Comparison of ENCODE assay signal across 8 mouse cellular contexts in genomic region chr10:80751188-80751832, GRCm38 (mm10). TPM values are rescaled to one million over a fixed set of nuclear protein-coding genes. Genes with fewer than 3 reads are reported as not detected.
DNase-seq lines count a peak whose midpoint lies in the region; ATAC-seq lines count a peak whose summit lies in the region.

No protein-coding gene starts in this region.

- no peaks in the 10 kb centered on the region for H3K27me3 ChIP-seq in hindbrain, embryonic 16.5 days (replicated peaks; ENCODE audit: control insufficient read depth, insufficient read depth, low read length)
- no peaks in the 10 kb centered on the region for H3K27me3 ChIP-seq in limb, embryonic 12.5 days
- 0 out of 2 replicates have a peak, but pooled peaks cover 3% of the 10 kb centered on the region for H3K27me3 ChIP-seq in midbrain, embryonic 12.5 days

- ATAC-seq in hindbrain, embryonic 16.5 days, result no peak
- ATAC-seq in limb, embryonic 12.5 days (ENCODE audit: insufficient number of reproducible peaks, insufficient read depth, low FRiP score, low TSS enrichment, low read depth), result no peak
- ATAC-seq in midbrain, embryonic 12.5 days (ENCODE audit: low FRiP score, low read depth), result no peak

- peak overlapping the region; percentile 7; the same call in 1 of the 2 replicates for H3K4me3 ChIP-seq in hindbrain, embryonic 16.5 days (ENCODE audit: low read length)
- peak overlapping the region; percentile 11; the same call in 1 of the 2 replicates for H3K4me3 ChIP-seq in limb, embryonic 12.5 days (replicated peaks)
- H3K4me3 ChIP-seq in midbrain, embryonic 12.5 days, result no peak overlapping the region

- 16% methylated on average over 16 of the region's 16 CpGs for WGBS in hindbrain, embryonic 16.5 days
- 11% methylated on average over 16 of the region's 16 CpGs for WGBS in limb, embryonic 12.5 days
- 17% methylated on average over 16 of the region's 16 CpGs for WGBS in midbrain, embryonic 12.5 days

- H3K36me3 ChIP-seq in hindbrain, embryonic 16.5 days (ENCODE audit: control insufficient read depth, insufficient read depth, low read length), result no peaks in the 10 kb centered on the region
- no peaks in the 10 kb centered on the region for H3K36me3 ChIP-seq in limb, embryonic 12.5 days
- no peaks in the 10 kb centered on the region for H3K36me3 ChIP-seq in midbrain, embryonic 12.5 days

- no peaks in the 10 kb centered on the region for H3K9me3 ChIP-seq in hindbrain, embryonic 16.5 days (ENCODE audit: control insufficient read depth, low read length)
- no peaks in the 10 kb centered on the region for H3K9me3 ChIP-seq in limb, embryonic 12.5 days
- H3K9me3 ChIP-seq in midbrain, embryonic 12.5 days, result no peaks in the 10 kb centered on the region

- no peak overlapping the region for H3K27ac ChIP-seq in hindbrain, embryonic 16.5 days (ENCODE audit: low read depth, low read length)
- H3K27ac ChIP-seq in limb, embryonic 12.5 days, result 0 out of 2 replicates have a peak overlapping the region, but pooled peaks have one; percentile 23
- no peak overlapping the region for H3K27ac ChIP-seq in midbrain, embryonic 12.5 days (replicated peaks)

- peaks cover 13% of the 10 kb centered on the region for H3K4me1 ChIP-seq in hindbrain, embryonic 16.5 days (ENCODE audit: control insufficient read depth, insufficient read depth, low read depth, low read length)
- H3K4me1 ChIP-seq in limb, embryonic 12.5 days (replicated peaks), result peaks cover 18% of the 10 kb centered on the region
- peaks cover 13% of the 10 kb centered on the region for H3K4me1 ChIP-seq in midbrain, embryonic 12.5 days

- peak overlapping the region; percentile 30 for H3K4me2 ChIP-seq in hindbrain, embryonic 16.5 days (ENCODE audit: low read length)
- H3K4me2 ChIP-seq in limb, embryonic 12.5 days, result peak overlapping the region; percentile 48
- H3K4me2 ChIP-seq in midbrain, embryonic 12.5 days (replicated peaks), result peak overlapping the region; percentile 28

- peak; percentile 27 to 45 for DNase-seq in spleen, postnatal 10 days (ENCODE audit: low spot score in 2 of 2)
- no peak for DNase-seq in spleen, postnatal 14 days (ENCODE audit: low spot score in 2 of 2)
- peak; percentile 44 to 46 for DNase-seq in cerebellum, postnatal 14 days
- DNase-seq in gastrocnemius, adult 8-10 months (ENCODE audit: low spot score in 2 of 2), result peak; percentile 77 to 87
- DNase-seq in telencephalon, adult 2 months (ENCODE audit: low read depth, low spot score), result peak; percentile 87

- peak overlapping the region; percentile 2; the same call in 1 of the 2 replicates for H3K9ac ChIP-seq in hindbrain, embryonic 16.5 days (ENCODE audit: low read depth, low read length)
- 0 out of 2 replicates have a peak overlapping the region, but pooled peaks have one; percentile 31 for H3K9ac ChIP-seq in limb, embryonic 12.5 days (replicated peaks)
- 0 out of 2 replicates have a peak overlapping the region, but pooled peaks have one; percentile 4 for H3K9ac ChIP-seq in midbrain, embryonic 12.5 days (replicated peaks)

RNA-seq across cellular contexts. Expression of gene Dot1l, which starts 3.7 kb away (rescaled TPM):
- 10 to 100 TPM; 12.4 to 13.8 (median 13.5) TPM for total RNA-seq in gastrocnemius, adult 8-10 months (2022)
- 13.2 and 16.9 TPM in 2 replicates for polyA plus RNA-seq in hindbrain, embryonic 16.5 days (2015; fragmentation: Nextera tagmentation; extraction: Ambion mirVana)
- 21.8 and 22.8 TPM in 2 replicates for polyA plus RNA-seq in limb, embryonic 12.5 days (2016; fragmentation: Nextera tagmentation; extraction: Ambion mirVana)
- 26.9 and 30.8 TPM in 2 replicates for polyA plus RNA-seq in midbrain, embryonic 12.5 days (2016; fragmentation: Nextera tagmentation; extraction: Ambion mirVana)

RNA-seq across cellular contexts. Expression of gene Ap3d1, which starts 9.2 kb away (rescaled TPM):
- 10 to 100 TPM; 24.1 to 29.3 (median 27.8) TPM for total RNA-seq in gastrocnemius, adult 8-10 months (2022)
- 102 and 105 TPM in 2 replicates for polyA plus RNA-seq in hindbrain, embryonic 16.5 days (2015; fragmentation: Nextera tagmentation; extraction: Ambion mirVana)
- 73.8 and 76.8 TPM in 2 replicates for polyA plus RNA-seq in limb, embryonic 12.5 days (2016; fragmentation: Nextera tagmentation; extraction: Ambion mirVana)
- polyA plus RNA-seq in midbrain, embryonic 12.5 days (2016; fragmentation: Nextera tagmentation; extraction: Ambion mirVana), result 94.0 and 99.1 TPM in 2 replicates

RNA-seq across cellular contexts. Expression of gene Sf3a2, which starts 46.7 kb away (rescaled TPM):
- 10 to 100 TPM; 26.0 to 33.2 (median 29.9) TPM for total RNA-seq in gastrocnemius, adult 8-10 months (2022)
- polyA plus RNA-seq in hindbrain, embryonic 16.5 days (2015; fragmentation: Nextera tagmentation; extraction: Ambion mirVana), result 44.7 and 59.9 TPM in 2 replicates
- polyA plus RNA-seq in limb, embryonic 12.5 days (2016; fragmentation: Nextera tagmentation; extraction: Ambion mirVana), result 63.0 and 72.8 TPM in 2 replicates
- 68.5 and 70.8 TPM in 2 replicates for polyA plus RNA-seq in midbrain, embryonic 12.5 days (2016; fragmentation: Nextera tagmentation; extraction: Ambion mirVana)

RNA-seq across cellular contexts. Expression of gene Plekhj1, which starts 47.1 kb away (rescaled TPM):
- 10 to 100 TPM; 24.2 to 34.4 (median 32.0) TPM for total RNA-seq in gastrocnemius, adult 8-10 months (2022)
- polyA plus RNA-seq in hindbrain, embryonic 16.5 days (2015; fragmentation: Nextera tagmentation; extraction: Ambion mirVana), result 129 and 140 TPM in 2 replicates
- 132 and 144 TPM in 2 replicates for polyA plus RNA-seq in limb, embryonic 12.5 days (2016; fragmentation: Nextera tagmentation; extraction: Ambion mirVana)
- polyA plus RNA-seq in midbrain, embryonic 12.5 days (2016; fragmentation: Nextera tagmentation; extraction: Ambion mirVana), result 137 and 148 TPM in 2 replicates

RNA-seq across cellular contexts. Expression of gene Izumo4, which starts 49.3 kb away (rescaled TPM):
- 1 to 10 TPM; 1.0 to 3.1 (median 2.7) TPM for total RNA-seq in gastrocnemius, adult 8-10 months (2022)
- polyA plus RNA-seq in hindbrain, embryonic 16.5 days (2015; fragmentation: Nextera tagmentation; extraction: Ambion mirVana), result 43.7 and 50.4 TPM in 2 replicates
- 12.5 and 16.5 TPM in 2 replicates for polyA plus RNA-seq in limb, embryonic 12.5 days (2016; fragmentation: Nextera tagmentation; extraction: Ambion mirVana)
- polyA plus RNA-seq in midbrain, embryonic 12.5 days (2016; fragmentation: Nextera tagmentation; extraction: Ambion mirVana), result 24.9 and 29.9 TPM in 2 replicates

Comparison
In these comparisons a context has a peak if more than half of its experiments do, and no peak if none do; other contexts are left out.
1. DNase-seq: peak in spleen, postnatal 10 days (2 of 2), cerebellum, postnatal 14 days (2 of 2), gastrocnemius, adult 8-10 months (2 of 2) and telencephalon, adult 2 months (single experiment); none in spleen, postnatal 14 days (0 of 2).
2. Peak in every context shown above with its lines, with median percentiles within 50 percentile points of each other: H3K4me2 ChIP-seq and H3K9ac ChIP-seq.